Mouse (Mus musculus) layer of hippocampus, adult 6 months (tissue): ENCODE data around the gene Gm2001. TPM values are rescaled to one million over a fixed set of nuclear protein-coding genes. Genes with fewer than 3 reads are reported as not detected.

Experiments
- long read RNA-seq, 2 experiments: library from polyadenylated mRNA; unstranded; transcript quantifications; one replicate each; pipeline ENCODE4 v2.0.0; 2019 to 2020
- polyA plus RNA-seq: library from polyadenylated mRNA; unstranded; fragments of <200 nt; fragmentation: Nextera tagmentation; gene quantifications from 2 replicates; pipeline ENCODE4 v1.2.3, GENCODE M21; 2021

Gm2001 gene
- polyA plus RNA-seq = not detected in 2 replicates
- long read RNA-seq, experiment 1 = 0 reads
- long read RNA-seq, experiment 2 = 0 reads

GRCm38 (mm10) chr12:87842239-87842638 is at the start of gene Gm2001:
TSS of gene Gm2001 (minus strand) at chr12:87842339.

DNA sequence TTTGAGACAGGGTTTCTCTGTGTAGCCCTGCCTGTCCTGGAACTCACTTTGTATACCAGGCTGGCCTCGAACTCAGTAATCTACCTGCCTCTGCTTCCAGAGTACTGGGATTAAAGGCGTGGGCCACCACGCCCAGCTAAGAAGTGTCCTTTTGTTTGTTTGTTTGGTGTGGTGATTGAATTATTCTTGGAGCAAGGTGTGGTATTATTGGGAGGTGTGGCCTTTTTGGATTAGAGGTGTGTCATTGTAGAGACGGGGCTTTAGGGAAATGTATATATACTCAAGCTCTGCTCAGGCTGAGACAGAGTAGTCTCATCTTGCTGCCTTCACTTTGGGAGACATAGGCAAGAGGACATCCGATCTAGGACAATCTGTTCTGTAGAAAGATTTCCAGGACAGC is 31.6 kb upstream of the Gm2001 start, which contains the start of gene Gm2016:
Gm2016 (plus strand) TSS at position 301 of the 400 bp plus-strand sequence.

GRCm38 (mm10) chr12:87816277-87816676 is 25.9 kb downstream of the Gm2001 start, which contains the start of gene BB287469:
TSS of gene BB287469 (plus strand) at chr12:87816577.

GRCm38 (mm10) chr12:87795212-87795611 is 46.9 kb downstream of the Gm2001 start, which contains the start of gene Gm21936:
TSS of gene Gm21936 (plus strand) at chr12:87795512.

Other genes starting within 250 kb of the Gm2001 start
- not detected in 2 replicates for gene Oog1, start 239.7 kb downstream of the Gm2001 start, polyA plus RNA-seq
- gene Gm4027, start 223.5 kb downstream of the Gm2001 start, polyA plus RNA-seq = not detected in 2 replicates
- gene Gm16381, start 197.7 kb downstream of the Gm2001 start, polyA plus RNA-seq = not detected in 2 replicates
- gene Gm21319, start 66.6 kb downstream of the Gm2001 start, polyA plus RNA-seq = not detected in 2 replicates
- not detected in 2 replicates for gene Gm21936, start 46.8 kb downstream of the Gm2001 start, polyA plus RNA-seq
- not detected in 2 replicates for gene BB287469, start 25.8 kb downstream of the Gm2001 start, polyA plus RNA-seq
- not detected in 2 replicates for gene Gm2016, start 31.7 kb upstream of the Gm2001 start, polyA plus RNA-seq
- not detected in 2 replicates for gene Gm2022, start 53.0 kb upstream of the Gm2001 start, polyA plus RNA-seq
- not detected in 2 replicates for gene Gm2035, start 77.5 kb upstream of the Gm2001 start, polyA plus RNA-seq
- gene Gm2042, start 111.7 kb upstream of the Gm2001 start, polyA plus RNA-seq = not detected in 2 replicates
- not detected in 2 replicates for gene Gm2075, start 169.5 kb upstream of the Gm2001 start, polyA plus RNA-seq
- gene Gm6803, start 176.4 kb upstream of the Gm2001 start, polyA plus RNA-seq = not detected in 2 replicates
- gene Gm2056, start 184.7 kb upstream of the Gm2001 start, polyA plus RNA-seq = not detected in 2 replicates
- gene Gm16368, start 241.4 kb upstream of the Gm2001 start, polyA plus RNA-seq = not detected in 2 replicates